Mouse (Mus musculus) left cerebral cortex, postnatal 14 days (tissue): Measurements from ENCODE around the gene Rnf114. TPM values are rescaled to one million over a fixed set of nuclear protein-coding genes. Genes with fewer than 3 reads are reported as not detected.
A peak's percentile ranks its signal among the peaks of the same experiment; 100 is the strongest.

Source experiments
- DNase-seq, 2 experiments: peaks; one replicate each; pipeline ENCODE4 v3.0.0; 2021 to 2022; ENCODE audit warnings: low spot score in 2 of 2, mixed read lengths in 1 of 2
- intact Hi-C: fragments of 180-260 bp; cut with DNase I; formaldehyde crosslinking; loops from one replicate; pipeline ENCODE4 v1.15.1; 2025
- total RNA-seq, 2 experiments: library from RNA; stranded (reverse); gene quantifications; 2 replicates each; pipeline ENCODE4 v1.2.3; 2021

Gene Rnf114
- total RNA-seq, 2 experiments from 2014 or later: 40.8 to 43.1 TPM

DNA sequence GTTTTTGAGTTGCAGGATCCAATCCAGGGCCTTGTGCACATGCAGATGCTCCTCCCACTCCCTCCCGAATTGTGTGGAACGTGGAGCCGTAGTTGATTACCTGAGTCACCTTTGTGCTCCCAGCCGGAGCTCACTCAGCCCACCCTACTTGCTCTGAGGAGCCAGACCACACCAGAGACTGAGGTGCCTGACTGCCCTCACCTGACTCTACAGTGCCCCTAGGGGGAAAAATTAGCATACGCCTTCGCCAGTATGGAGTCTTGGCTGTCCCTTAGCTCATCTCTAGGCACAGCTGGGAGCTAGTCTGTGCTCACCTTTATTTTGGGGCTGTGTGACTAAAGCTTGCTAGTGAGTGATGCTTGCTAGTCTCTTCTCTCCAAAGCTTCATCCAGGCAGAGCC, 24.0 kb upstream of the Rnf114 start:
- DNase-seq: no peak
- intact Hi-C loops: no loop called here

- no peak for DNase-seq
- intact Hi-C loops: no loop called here
These were observed 21.8 kb upstream of the Rnf114 start for GRCm38 (mm10) chr2:167470611-167471010.

GRCm38 (mm10) chr2:167471585-167471984, 20.9 kb upstream of the Rnf114 start:
- intact Hi-C loops: no loop called here
- DNase-seq: no peak

DNA sequence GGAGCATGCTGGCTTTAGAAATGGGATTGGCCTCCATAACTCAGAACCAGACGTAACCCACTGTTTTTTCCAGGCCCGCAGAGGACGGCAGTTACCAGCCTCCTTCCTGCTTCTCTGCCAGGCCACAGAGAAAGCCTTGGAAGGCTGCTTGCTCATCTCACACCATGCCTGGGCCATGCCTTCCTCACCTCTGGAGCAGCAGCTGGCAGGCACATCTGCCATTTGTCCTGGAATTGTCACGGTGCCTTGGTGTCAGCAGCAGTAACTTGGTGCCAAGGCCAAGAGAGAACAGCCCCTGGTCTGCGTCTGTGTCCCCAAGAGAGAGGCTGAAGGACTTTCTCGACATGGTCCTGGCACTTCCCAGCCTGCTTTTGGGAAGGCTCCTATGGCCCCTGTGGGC, 18.2 kb upstream of the Rnf114 start:
- DNase-seq: no peak
- intact Hi-C loops: no loop called here

DNA sequence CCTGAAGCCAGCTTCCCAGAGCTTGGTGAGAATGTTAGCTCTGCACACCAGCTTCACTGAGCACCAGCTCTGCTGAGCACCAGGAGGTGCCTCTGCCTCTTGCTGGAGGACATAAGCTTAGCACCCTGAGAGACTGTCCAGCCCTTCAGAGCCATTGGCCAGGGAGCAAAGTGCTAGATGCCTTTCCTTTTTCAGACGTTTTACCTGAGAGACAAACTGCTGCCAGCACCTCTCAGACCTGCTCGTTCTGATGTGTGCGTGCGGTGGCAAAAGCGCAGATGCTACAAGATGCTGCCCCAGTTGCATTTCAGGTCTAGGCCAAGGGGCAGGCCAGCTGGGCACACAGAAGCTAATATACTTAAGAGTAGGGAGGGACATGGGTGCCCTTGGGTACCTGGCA, 16.8 kb upstream of the Rnf114 start:
- intact Hi-C loops: no loop called here
- no peak for DNase-seq

- peak; percentile 74 to 90 for DNase-seq
- intact Hi-C loops: no loop called here
These were observed 16.2 kb upstream of the Rnf114 start for GRCm38 (mm10) chr2:167476200-167476688.

- no peak for DNase-seq
- intact Hi-C loops: no loop called here
These were observed 15.7 kb upstream of the Rnf114 start for GRCm38 (mm10) chr2:167476762-167477161.

GRCm38 (mm10) chr2:167478128-167478527, 14.3 kb upstream of the Rnf114 start:
- intact Hi-C loops: no loop called here
- no peak for DNase-seq

GRCm38 (mm10) chr2:167479501-167479900, 12.9 kb upstream of the Rnf114 start:
- no peak for DNase-seq

DNA sequence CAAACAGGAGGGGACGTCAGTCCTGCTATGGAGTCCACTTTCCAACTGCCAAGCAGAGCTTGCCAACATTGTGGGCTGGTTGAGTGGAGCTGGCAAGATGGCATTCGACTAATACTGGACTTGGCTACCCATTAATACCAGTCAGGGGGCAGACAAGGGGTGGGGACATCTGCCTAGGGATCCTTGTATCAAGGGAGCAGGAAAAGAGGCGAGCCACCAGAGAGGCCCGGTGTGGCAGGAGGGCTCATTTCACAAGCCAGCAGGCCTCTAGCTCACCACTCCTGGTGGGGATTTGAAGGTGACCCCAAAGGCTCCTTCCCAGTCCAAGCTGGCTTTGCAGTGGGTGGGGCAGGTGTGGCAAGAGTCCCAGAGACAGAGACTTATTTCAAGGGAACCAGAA, 9.8 kb upstream of the Rnf114 start:
- no peak for DNase-seq
- intact Hi-C loops: no loop called here

More at GRCm38 (mm10) chr2:167479501-167479900, 12.9 kb upstream of the Rnf114 start:
- intact Hi-C loops: no loop called here

DNA sequence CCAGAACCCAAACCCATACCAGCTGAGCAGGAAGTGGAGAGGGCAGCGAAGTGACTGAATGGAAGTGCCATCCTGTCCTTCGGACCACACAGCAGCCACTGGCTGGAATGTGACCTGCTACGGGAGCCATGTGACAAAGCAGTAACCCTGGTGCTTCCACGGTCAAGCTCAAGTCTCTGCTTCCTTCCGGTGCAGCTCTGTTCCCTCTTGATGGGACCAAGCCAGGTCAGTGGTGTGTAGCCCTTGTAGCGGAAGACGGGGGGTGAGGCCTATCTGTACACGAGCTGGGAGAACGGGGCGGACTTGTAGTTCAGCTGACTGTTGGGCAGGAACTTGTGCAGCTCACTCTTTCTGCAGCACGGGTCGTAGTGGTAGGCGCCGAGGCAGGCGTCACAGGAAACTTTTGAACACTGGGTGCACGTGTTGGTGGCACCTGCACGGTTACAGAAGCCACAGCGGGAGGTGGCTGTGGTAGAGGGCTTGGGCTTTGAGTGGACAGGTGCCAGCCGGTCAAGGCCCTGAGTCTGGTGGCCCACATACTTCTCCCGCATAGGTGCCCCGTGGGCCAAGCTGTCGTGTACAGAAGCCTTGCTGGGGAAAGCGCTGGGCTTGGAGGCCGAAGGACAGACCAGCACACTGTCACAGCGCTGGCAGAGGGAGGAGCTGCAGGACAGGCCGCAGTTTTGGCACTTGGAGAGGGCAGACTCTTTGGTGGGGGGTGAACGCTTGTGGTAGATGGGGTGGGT, 9.2 kb upstream of the Rnf114 start:
- intact Hi-C loops: no loop called here
- DNase-seq: no peak

GRCm38 (mm10) chr2:167483827-167484410, 8.5 kb upstream of the Rnf114 start:
- no peak for DNase-seq
- intact Hi-C loops: no loop called here

DNA sequence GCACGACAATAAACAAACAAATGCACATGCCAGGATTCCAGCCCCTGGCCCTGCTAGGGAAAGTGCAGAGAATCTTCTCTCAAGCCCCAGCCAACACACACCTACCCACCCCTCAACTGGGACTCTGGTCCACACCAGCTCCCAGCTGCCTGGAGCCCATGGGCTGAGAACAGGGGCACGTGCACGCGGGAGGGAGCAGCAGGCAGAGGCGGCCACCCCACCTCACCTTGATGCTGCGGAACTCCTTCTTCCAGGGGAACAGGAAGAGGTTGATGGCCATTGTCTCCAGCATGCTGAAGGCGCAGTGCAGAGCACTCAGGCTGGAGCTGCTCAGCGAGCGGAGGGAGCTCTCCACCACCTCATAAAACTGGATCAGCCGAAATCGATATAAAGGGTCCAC, 7.5 kb upstream of the Rnf114 start:
- intact Hi-C loops: no loop called here
- no peak for DNase-seq

- DNase-seq: no peak
- intact Hi-C loops: no loop called here
These were observed 6.7 kb upstream of the Rnf114 start for GRCm38 (mm10) chr2:167485501-167486377.

DNA sequence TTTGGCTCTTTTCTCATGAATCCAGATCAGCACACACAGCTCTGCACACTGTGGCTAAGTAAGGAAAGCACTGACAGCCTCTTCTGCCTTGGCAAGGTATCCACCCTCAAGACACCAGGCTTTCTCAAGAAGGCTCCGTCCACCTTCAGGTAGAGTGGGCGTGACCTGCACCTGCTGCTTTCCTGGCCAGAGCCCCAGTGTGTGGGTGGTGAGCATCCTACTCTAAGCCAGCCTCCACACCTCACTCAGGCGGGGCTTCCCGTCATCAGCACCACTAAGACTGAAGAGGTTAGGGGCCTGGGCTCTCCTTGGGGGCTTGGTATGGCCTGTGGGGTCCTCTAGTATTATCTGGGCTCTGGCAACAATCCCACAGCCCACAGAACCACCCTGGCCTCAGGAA, 5.9 kb upstream of the Rnf114 start:
- intact Hi-C loops: no loop called here
- no peak for DNase-seq

GRCm38 (mm10) chr2:167487551-167487950, 4.9 kb upstream of the Rnf114 start:
- intact Hi-C loops: no loop called here
- no peak for DNase-seq

- no peak for DNase-seq
- intact Hi-C loops: no loop called here
These were observed 4.5 kb upstream of the Rnf114 start for GRCm38 (mm10) chr2:167487994-167488393.

GRCm38 (mm10) chr2:167490813-167491525, 1.5 kb upstream of the Rnf114 start:
- DNase-seq: peak; percentile 66 to 89
- intact Hi-C loops: loop anchor here (10.0 kb wide), 1 partner anchor 416 kb away; no protein-coding TSS in a partner anchor
